Mouse (Mus musculus): ENCODE data around the gene Cntf.

Gene Cntf

GRCm38 (mm10) chr19:12765308-12765707 lies at the start of gene Cntf:
TSS of gene Cntf (minus strand) at chr19:12765632.
- no peak for DNase-seq

GRCm38 (mm10) chr19:12813883-12814282 lies 48.5 kb upstream of the Cntf start:
- no peak for DNase-seq

- no peak for DNase-seq
These were observed 47.4 kb upstream of the Cntf start for GRCm38 (mm10) chr19:12812644-12813364.

GRCm38 (mm10) chr19:12806214-12806613 lies 40.8 kb upstream of the Cntf start:
- DNase-seq: no peak

GRCm38 (mm10) chr19:12805730-12806129 lies 40.3 kb upstream of the Cntf start:
- no peak for DNase-seq

- DNase-seq: no peak
These were observed 38.8 kb upstream of the Cntf start for GRCm38 (mm10) chr19:12804237-12804636.

- DNase-seq: peak; percentile 77
These were observed 37.4 kb upstream of the Cntf start for GRCm38 (mm10) chr19:12802830-12803229.

GRCm38 (mm10) chr19:12801046-12801445 lies 35.6 kb upstream of the Cntf start:
- DNase-seq: no peak

- DNase-seq: no peak
These were observed 35.2 kb upstream of the Cntf start for GRCm38 (mm10) chr19:12800621-12801020.

GRCm38 (mm10) chr19:12799081-12799480 lies 33.6 kb upstream of the Cntf start:
- no peak for DNase-seq

- DNase-seq: no peak
These were observed 33.0 kb upstream of the Cntf start for GRCm38 (mm10) chr19:12798404-12798803.

GRCm38 (mm10) chr19:12797071-12797470 lies 31.6 kb upstream of the Cntf start:
- peak; percentile 21 for DNase-seq

GRCm38 (mm10) chr19:12796328-12796931 lies 31.0 kb upstream of the Cntf start:
- DNase-seq: peak; percentile 60

GRCm38 (mm10) chr19:12795511-12796327 lies 30.3 kb upstream of the Cntf start, which contains the start of the genes Zfp91 and Lpxn:
TSS of gene Zfp91 (minus strand) at chr19:12796126.
TSS of gene Lpxn (plus strand) at chr19:12796193.
- DNase-seq: peak; percentile 98

GRCm38 (mm10) chr19:12795110-12795509 lies 29.7 kb upstream of the Cntf start:
- no peak for DNase-seq

GRCm38 (mm10) chr19:12794056-12795044 lies 28.9 kb upstream of the Cntf start:
- peak; percentile 95 for DNase-seq

GRCm38 (mm10) chr19:12792374-12792773 lies 26.9 kb upstream of the Cntf start:
- DNase-seq: no peak

- no peak for DNase-seq
These were observed 22.3 kb upstream of the Cntf start for GRCm38 (mm10) chr19:12787721-12788120.

- DNase-seq: no peak
These were observed 21.5 kb upstream of the Cntf start for GRCm38 (mm10) chr19:12786803-12787395.

GRCm38 (mm10) chr19:12780437-12780836 lies 15.0 kb upstream of the Cntf start:
- DNase-seq: no peak

- DNase-seq: no peak
These were observed 5.5 kb upstream of the Cntf start for GRCm38 (mm10) chr19:12770888-12771287.
